Mouse (Mus musculus) heart, adult 2 months (tissue): Measurements from ENCODE around the gene Igsf9b. TPM values are rescaled to one million over a fixed set of nuclear protein-coding genes. Genes with fewer than 3 reads are reported as not detected.

Source experiments
- DNase-seq, 2 experiments: peaks; one replicate each; pipeline ENCODE4 v3.0.0; 2021
- H3K27ac ChIP-seq: fragments of 200-600 bp; 2 replicates; pipeline ENCODE4 v1.8.1; 2022
- H3K27me3 ChIP-seq: fragments of 200-500 bp; 2 replicates; pipeline ENCODE4 v1.6.1; 2012; ENCODE audit warnings: mild to moderate bottlenecking, low read length, inconsistent platforms, mixed read lengths; ENCODE audit not compliant: control insufficient read depth, insufficient read depth
- H3K36me3 ChIP-seq: fragments of 200-500 bp; 2 replicates; pipeline ENCODE4 v1.6.1; 2012; ENCODE audit warnings: low read length, inconsistent platforms; ENCODE audit not compliant: control insufficient read depth, insufficient read depth
- H3K4me1 ChIP-seq: fragments of 200-500 bp; 2 replicates; pipeline ENCODE4 v1.6.1; 2011; ENCODE audit warnings: low read length; ENCODE audit not compliant: control insufficient read depth, insufficient read depth
- H3K4me3 ChIP-seq: fragments of 200-600 bp; 2 replicates; pipeline ENCODE4 v1.8.1; 2022
- H3K79me2 ChIP-seq: fragments of 200-500 bp; replicated peaks from 2 replicates; pipeline ENCODE4 v1.6.1; 2012; ENCODE audit warnings: mild to moderate bottlenecking, inconsistent platforms, low read length, moderate library complexity, mixed read lengths; ENCODE audit not compliant: control insufficient read depth, insufficient read depth
- H3K9ac ChIP-seq: fragments of 200-500 bp; 2 replicates; pipeline ENCODE4 v1.6.1; 2012; ENCODE audit warnings: low read depth, mild to moderate bottlenecking, control low read depth, inconsistent platforms, low read length, mixed read lengths
- CTCF ChIP-seq: fragments of 200-600 bp; IDR thresholded peaks from 2 replicates; pipeline ENCODE4 v1.8.1; 2022; ENCODE audit warnings: antibody characterized with exemption, mild to moderate bottlenecking, moderate library complexity
- EP300 ChIP-seq: fragments of 200-500 bp; IDR thresholded peaks from 2 replicates; pipeline ENCODE4 v1.6.1; 2011; ENCODE audit warnings: low read depth, low read length, control low read depth; ENCODE audit not compliant: insufficient read depth
- POLR2A ChIP-seq: fragments of 200-500 bp; IDR thresholded peaks from 2 replicates; pipeline ENCODE4 v1.6.1; 2011; ENCODE audit warnings: mild to moderate bottlenecking, low read depth, low read length, control low read depth; ENCODE audit not compliant: insufficient read depth
- whole genome bisulfite sequencing: fragments of 180-500 bp; shearing (Covaris S2); methylation state at CpG from one replicate; pipeline ENCODE4 v1.1.7; 2018; 5-methylcytosine and 5-hydroxymethylcytosine counted together
- intact Hi-C: fragments of 180-260 bp; cut with DNase I; formaldehyde crosslinking; loops from one replicate; pipeline ENCODE4 v1.15.1; 2025
- polyA plus RNA-seq: library from polyadenylated mRNA; depleted of rRNA; stranded (reverse); fragments of >200 nt; gene quantifications from 2 replicates; pipeline ENCODE4 v1.2.3, GENCODE M21; 2012
- total RNA-seq, 2 experiments: library from RNA; stranded (reverse); gene quantifications; 2 replicates each; pipeline ENCODE4 v1.2.3; 2021

Gene Igsf9b
- total and polyA plus RNA-seq, 3 experiments = 1.7 to 5.3 (median 4.5) TPM

DNA sequence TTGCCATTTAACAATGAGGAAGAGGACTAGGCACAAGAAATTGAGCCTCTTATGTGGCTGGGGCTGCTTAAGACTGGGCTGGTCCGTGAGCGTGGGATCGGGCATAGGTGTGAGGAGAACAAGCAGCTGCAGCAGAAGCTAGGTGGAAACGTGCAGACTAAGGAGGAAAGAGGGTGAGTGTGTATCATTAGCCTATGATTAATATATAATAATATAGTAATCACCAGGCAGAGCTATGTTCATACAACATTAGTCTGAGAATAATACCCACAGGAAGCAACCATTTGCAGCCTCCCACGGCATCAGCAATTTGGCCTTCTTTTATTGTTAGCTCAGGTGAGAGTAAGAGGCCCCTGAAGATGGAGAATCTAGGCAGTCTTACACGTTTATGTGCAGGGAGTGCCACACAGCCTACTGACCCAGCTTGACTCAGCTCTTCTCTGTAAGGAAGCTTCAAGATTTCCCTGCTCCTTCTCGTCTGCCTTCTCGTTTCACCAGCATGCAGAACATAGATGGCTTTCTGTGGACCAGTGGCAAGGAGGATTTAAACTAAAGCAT lies 22.6 kb upstream of the Igsf9b start:
- Histone ChIP-seq H3K4me1 (no peaks in the 10 kb centered on the region), H3K79me2 (no peaks in the 10 kb centered on the region), H3K4me3 (no peak overlapping the region), H3K27ac (no peak overlapping the region), H3K27me3 (peaks cover 1% of the 10 kb centered on the region; the same call in 1 of the 2 replicates), H3K36me3 (no peaks in the 10 kb centered on the region), H3K9ac (no peak overlapping the region)
- no peak for DNase-seq
- WGBS = 72% methylated on average over 8 of the region's 8 CpGs
- TF ChIP-seq CTCF (no peak), EP300 (no peak), POLR2A (no peak)
- intact Hi-C loops = no loop called here

DNA sequence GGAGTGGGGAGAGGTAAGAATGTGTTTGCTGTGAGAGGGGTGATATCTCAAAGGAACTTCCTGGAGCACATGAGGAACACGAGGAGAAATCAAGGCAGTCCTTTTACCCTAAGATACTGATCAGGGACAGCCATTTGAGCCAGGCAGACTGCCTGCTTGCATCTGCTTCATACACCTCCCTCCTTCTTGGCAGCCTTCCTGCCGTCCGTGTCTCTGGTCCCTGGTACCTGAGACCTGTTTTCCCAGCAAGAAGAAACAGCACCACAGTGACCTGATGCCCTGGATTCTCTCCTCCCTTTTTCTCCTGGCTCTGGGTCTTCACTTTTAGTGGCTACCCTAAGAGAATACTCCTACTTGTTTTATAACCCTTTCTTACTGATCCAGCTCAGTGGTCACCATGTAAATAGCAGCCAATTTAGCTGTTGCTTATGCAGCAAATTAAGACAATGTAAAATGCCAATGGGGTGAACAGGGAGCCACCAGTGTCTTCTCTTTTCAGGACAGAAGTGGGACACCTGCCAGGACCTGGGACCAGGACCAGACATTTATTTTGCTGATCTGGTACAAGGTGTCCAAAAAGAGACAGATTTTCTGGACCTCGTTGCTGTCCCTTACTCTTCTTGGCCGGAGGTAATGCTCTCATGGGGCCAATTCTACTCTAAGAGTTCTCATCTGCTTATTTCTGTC lies 21.5 kb upstream of the Igsf9b start:
- Histone ChIP-seq H3K4me3 (no peak overlapping the region), H3K9ac (no peak overlapping the region), H3K4me1 (no peaks in the 10 kb centered on the region), H3K27ac (no peak overlapping the region), H3K36me3 (no peaks in the 10 kb centered on the region), H3K27me3 (peaks cover 1% of the 10 kb centered on the region; the same call in 1 of the 2 replicates), H3K79me2 (no peaks in the 10 kb centered on the region)
- TF ChIP-seq EP300 (no peak), POLR2A (no peak), CTCF (no peak)
- intact Hi-C loops = no loop called here
- no peak for DNase-seq
- 50% methylated on average over 5 of the region's 5 CpGs for WGBS

DNA sequence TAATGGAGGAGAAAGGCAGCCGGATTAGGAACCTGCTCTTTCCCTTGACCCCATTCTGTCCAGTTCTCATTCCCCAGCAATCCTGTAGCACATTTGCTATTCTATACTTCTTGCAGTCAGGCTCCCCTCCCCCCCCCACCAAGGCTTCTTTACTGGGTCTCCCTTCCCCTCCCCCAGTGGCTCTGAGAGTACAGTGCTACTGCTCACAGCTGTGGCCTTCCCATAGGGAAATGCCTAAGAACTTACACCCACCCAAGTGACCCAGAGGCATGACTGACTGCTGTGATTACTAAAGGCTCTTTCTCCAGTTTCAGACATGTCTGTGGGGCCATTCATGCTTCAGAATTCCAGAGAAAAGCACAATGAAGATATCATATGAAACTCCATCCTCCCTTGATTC lies 20.0 kb upstream of the Igsf9b start:
- Histone ChIP-seq H3K27ac (no peak overlapping the region), H3K4me3 (no peak overlapping the region), H3K4me1 (no peaks in the 10 kb centered on the region), H3K36me3 (no peaks in the 10 kb centered on the region), H3K27me3 (peaks cover 1% of the 10 kb centered on the region; the same call in 1 of the 2 replicates), H3K79me2 (no peaks in the 10 kb centered on the region), H3K9ac (no peak overlapping the region)
- no peak for DNase-seq
- WGBS = 85% methylated on average over 1 of the region's 1 CpGs
- intact Hi-C loops = no loop called here
- TF ChIP-seq CTCF = no peak
- TF ChIP-seq EP300 = no peak
- TF ChIP-seq POLR2A = no peak

DNA sequence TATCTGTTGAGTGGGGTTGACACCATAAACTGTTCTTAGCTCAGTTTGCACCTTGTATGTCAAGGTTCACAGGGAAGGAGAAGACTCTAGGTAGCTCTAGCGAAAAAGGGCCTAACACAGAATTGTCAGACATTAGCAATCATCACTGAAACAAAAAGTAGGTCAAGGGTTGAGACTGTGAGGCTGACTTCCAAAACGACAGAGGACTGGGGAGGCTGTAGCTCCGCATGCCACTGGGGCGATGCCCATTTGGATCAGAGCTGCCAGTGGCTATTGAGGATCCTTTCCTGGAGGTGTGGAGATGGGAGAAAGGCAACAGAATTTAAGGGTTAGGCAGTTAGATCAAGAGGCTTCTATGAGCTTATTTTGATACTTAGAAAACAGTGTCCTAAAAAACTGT lies 18.0 kb upstream of the Igsf9b start:
- no peaks in the 10 kb centered on the region for H3K36me3 ChIP-seq
- no peak overlapping the region for H3K27ac ChIP-seq
- intact Hi-C loops = no loop called here
- no peak overlapping the region for H3K4me3 ChIP-seq
- TF ChIP-seq EP300 (no peak), CTCF (no peak), POLR2A (no peak)
- H3K9ac ChIP-seq = no peak overlapping the region
- WGBS = 50% methylated on average over 4 of the region's 4 CpGs
- no peak for DNase-seq
- H3K79me2 ChIP-seq = no peaks in the 10 kb centered on the region
- no peaks in the 10 kb centered on the region for H3K4me1 ChIP-seq
- no peaks in the 10 kb centered on the region for H3K27me3 ChIP-seq

DNA sequence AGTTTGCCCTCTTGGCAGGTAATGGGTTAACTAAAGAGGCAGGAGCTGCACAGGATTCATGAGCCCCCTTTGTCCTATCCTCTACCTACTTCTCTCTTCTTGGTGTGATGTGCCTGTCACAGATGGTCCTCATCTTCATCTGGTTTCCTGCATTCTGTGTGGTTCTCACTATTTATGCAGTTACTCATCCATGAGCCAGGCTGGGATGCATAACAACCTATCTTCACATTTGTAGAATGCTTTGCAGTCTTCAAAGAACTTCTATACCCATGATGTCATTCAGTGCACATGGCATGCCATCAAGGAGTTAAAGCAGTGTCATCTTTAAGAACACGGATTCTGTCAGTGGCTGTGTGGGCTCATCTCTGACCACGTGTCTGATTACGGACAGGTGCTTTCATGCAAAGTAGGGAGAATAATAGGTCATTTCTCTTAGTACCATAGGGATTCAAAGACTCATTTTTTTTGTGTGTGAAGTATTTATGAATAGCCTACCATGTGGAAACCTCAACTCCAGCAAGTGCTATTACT lies 13.2 kb upstream of the Igsf9b start:
- 63% methylated on average over 3 of the region's 3 CpGs for WGBS
- H3K36me3 ChIP-seq = no peaks in the 10 kb centered on the region

DNA sequence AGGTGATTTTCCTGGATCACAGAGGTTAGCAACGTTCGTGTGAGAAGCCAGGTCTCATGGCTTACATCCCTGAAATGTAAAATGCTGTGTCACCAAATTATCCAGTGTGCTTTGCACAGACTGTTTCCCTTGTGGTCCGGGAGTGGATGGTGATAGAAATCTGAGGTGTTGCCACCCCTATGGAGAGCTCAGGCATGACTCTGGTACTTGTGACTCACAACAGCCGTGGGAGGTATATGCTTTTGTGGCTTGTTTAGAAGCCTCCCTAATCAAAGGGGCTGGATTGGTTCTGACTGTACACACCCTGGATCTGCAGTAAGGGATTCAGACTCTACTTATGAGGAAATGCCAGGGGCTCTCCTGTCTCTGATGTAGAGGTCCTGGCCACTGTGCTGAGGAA lies 12.7 kb upstream of the Igsf9b start:
- Histone ChIP-seq H3K79me2 (no peaks in the 10 kb centered on the region), H3K27ac (no peak overlapping the region), H3K4me1 (no peaks in the 10 kb centered on the region), H3K27me3 (no peaks in the 10 kb centered on the region), H3K4me3 (no peak overlapping the region), H3K9ac (no peak overlapping the region), H3K36me3 (no peaks in the 10 kb centered on the region)
- TF ChIP-seq CTCF (no peak), EP300 (no peak)
- no peak for DNase-seq
- intact Hi-C loops = loop anchor here (2.0 to 5.0 kb wide), 4 partner anchors 109 to 209 kb away; no protein-coding TSS in a partner anchor
- whole genome bisulfite sequencing = 65% methylated on average over 4 of the region's 4 CpGs

More for the DNA sequence above, 13.2 kb upstream of the Igsf9b start:
- TF ChIP-seq EP300 (no peak), POLR2A (no peak), CTCF (no peak)
- Histone ChIP-seq H3K9ac (no peak overlapping the region), H3K27me3 (no peaks in the 10 kb centered on the region), H3K4me3 (no peak overlapping the region), H3K4me1 (no peaks in the 10 kb centered on the region), H3K79me2 (no peaks in the 10 kb centered on the region), H3K27ac (no peak overlapping the region)
- DNase-seq = no peak
- intact Hi-C loops = loop anchor here (2.0 to 5.0 kb wide), 4 partner anchors 109 to 208 kb away; no protein-coding TSS in a partner anchor
